Mouse (Mus musculus) lung, adult 18-20 months (tissue): ENCODE measurements at regions not wholly inside any gene's neighbourhood (a gene's known extent, or its start where the extent isn't known, plus 50 kb on each side); places are given as distances from the start of the nearest gene placed in this dataset.

Experiments
- DNase-seq, 2 experiments: peaks; one replicate each; pipeline ENCODE4 v3.0.0; 2022; ENCODE audit warnings: mixed read lengths in 2 of 2

DNA sequence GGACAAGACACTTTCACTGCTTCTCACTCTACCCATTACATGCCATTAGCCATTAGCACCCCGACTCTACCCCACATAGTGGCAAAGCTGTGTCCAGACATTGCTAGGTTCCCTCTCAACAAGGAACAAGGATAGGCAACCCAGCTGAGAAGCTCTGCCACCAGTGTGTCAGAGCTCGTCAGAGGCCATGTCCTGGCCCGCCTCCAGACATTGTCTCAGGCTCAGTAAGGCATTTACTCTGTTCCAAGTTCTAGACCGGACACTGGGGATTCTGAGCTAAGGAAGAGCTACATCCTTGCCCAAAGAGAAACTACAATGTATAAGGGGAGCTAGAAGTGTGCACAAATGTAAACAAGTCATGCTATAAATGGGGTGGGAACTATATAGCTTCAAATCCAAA lies 66.2 kb upstream of the Gm15217 start:
- DNase-seq, result peak in 1 of 2 experiments; percentile 18

- DNase-seq, result no peak
Measured at GRCm38 (mm10) chr14:46316521-46316920, 62.7 kb upstream of the Gm15217 start.

GRCm38 (mm10) chr14:46317406-46318045 lies 61.7 kb upstream of the Gm15217 start:
- peak; percentile 11 to 17 for DNase-seq

DNA sequence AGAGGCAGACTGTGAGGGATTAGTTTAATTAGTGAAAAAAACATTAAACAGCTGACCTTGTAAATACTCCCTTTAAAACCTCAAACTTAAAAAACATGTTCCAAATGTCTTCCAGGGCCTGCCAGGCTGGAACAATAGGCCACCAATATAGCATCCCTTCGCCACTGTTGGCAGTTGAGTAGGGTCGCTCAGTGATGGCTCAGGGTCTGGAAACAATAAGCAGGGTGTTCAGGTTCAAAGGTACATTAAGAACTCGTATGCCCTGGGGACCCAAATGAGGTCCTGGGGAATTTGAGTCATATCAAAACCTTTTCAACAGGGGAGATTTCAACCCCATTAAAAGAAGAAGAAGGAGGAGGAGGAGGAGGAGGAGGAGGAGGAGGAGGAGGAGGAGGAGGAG lies 51.1 kb upstream of the Gm15217 start:
- DNase-seq, result no peak
